Mouse (Mus musculus) brain, embryonic 14.5 days (tissue): ENCODE measurements around the gene Spred1.

ENCODE experiments used
- CTCF ChIP-seq: fragments of 200-500 bp; IDR thresholded peaks from 2 replicates; pipeline ENCODE4 v1.5.1; 2012; ENCODE audit warnings: inconsistent platforms, mild to moderate bottlenecking, moderate library complexity, borderline replicate concordance; ENCODE audit not compliant: insufficient read depth, insufficient read length; ENCODE audit errors: extremely low read depth
- POLR2A ChIP-seq: fragments of 200-500 bp; IDR thresholded peaks from 2 replicates; pipeline ENCODE4 v1.6.1; 2012; ENCODE audit warnings: mild to moderate bottlenecking, inconsistent platforms, borderline replicate concordance; ENCODE audit not compliant: poor library complexity, insufficient read depth, insufficient read length, severe bottlenecking; ENCODE audit errors: extremely low read depth

- TF ChIP-seq CTCF, result no peak
- TF ChIP-seq POLR2A, result no peak
Measured at GRCm38 (mm10) chr2:117195151-117195550, 74.0 kb downstream of the Spred1 start.
